Mouse (Mus musculus): ENCODE measurements at regions not wholly inside any gene's neighbourhood (a gene's known extent, or its start where the extent isn't known, plus 50 kb on each side); places are given as distances from the start of the nearest gene placed in this dataset.

GRCm38 (mm10) chr1:56453756-56454155 lies 183.5 kb downstream of the Hsfy2 start:
- Histone ChIP-seq H3K4me1 (ENCODE audit: control insufficient read depth, insufficient read depth, low read length) (no peaks in the 10 kb centered on the region), H3K36me3 (ENCODE audit: control insufficient read depth, insufficient read depth, low read length) (no peaks in the 10 kb centered on the region), H3K4me3 (ENCODE audit: low read depth, low read length) (no peak overlapping the region), H3K27me3 (ENCODE audit: control insufficient read depth, insufficient read depth, low read depth, low read length) (no peaks in the 10 kb centered on the region), H3K9me3 (replicated peaks; ENCODE audit: control insufficient read depth, low read length, poor library complexity, severe bottlenecking) (no peaks in the 10 kb centered on the region), H3K4me2 (ENCODE audit: low read length) (no peak overlapping the region), H3K9ac (ENCODE audit: low read depth, low read length) (no peak overlapping the region), H3K27ac (ENCODE audit: low read length) (no peak overlapping the region)
- no peak for ATAC-seq
- 81% methylated on average over 3 of the region's 3 CpGs for WGBS

GRCm38 (mm10) chr1:56442835-56443234 lies 194.4 kb downstream of the Hsfy2 start:
- no peaks in the 10 kb centered on the region for H3K27me3 ChIP-seq (ENCODE audit: control insufficient read depth, insufficient read depth, low read depth, low read length)
- no peak overlapping the region for H3K4me2 ChIP-seq (ENCODE audit: low read length)
- no peak overlapping the region for H3K4me3 ChIP-seq (ENCODE audit: low read depth, low read length)
- no peak for ATAC-seq
- no peaks in the 10 kb centered on the region for H3K36me3 ChIP-seq (ENCODE audit: control insufficient read depth, insufficient read depth, low read length)
- WGBS = 71% methylated on average over 1 of the region's 1 CpGs
- H3K9me3 ChIP-seq (replicated peaks; ENCODE audit: control insufficient read depth, low read length, poor library complexity, severe bottlenecking) = no peaks in the 10 kb centered on the region
- no peak overlapping the region for H3K9ac ChIP-seq (ENCODE audit: low read depth, low read length)
- H3K27ac ChIP-seq (ENCODE audit: low read length) = no peak overlapping the region
- no peaks in the 10 kb centered on the region for H3K4me1 ChIP-seq (ENCODE audit: control insufficient read depth, insufficient read depth, low read length)

- no peak overlapping the region for H3K4me3 ChIP-seq (ENCODE audit: low read depth, low read length)
- no peak overlapping the region for H3K9ac ChIP-seq (ENCODE audit: low read depth, low read length)
- no peak for ATAC-seq
- H3K4me2 ChIP-seq (ENCODE audit: low read length) = no peak overlapping the region
- WGBS = 89% methylated on average over 1 of the region's 1 CpGs
- H3K27ac ChIP-seq (ENCODE audit: low read length) = no peak overlapping the region
- H3K4me1 ChIP-seq (ENCODE audit: control insufficient read depth, insufficient read depth, low read length) = no peaks in the 10 kb centered on the region
- H3K9me3 ChIP-seq (replicated peaks; ENCODE audit: control insufficient read depth, low read length, poor library complexity, severe bottlenecking) = no peaks in the 10 kb centered on the region
- no peaks in the 10 kb centered on the region for H3K36me3 ChIP-seq (ENCODE audit: control insufficient read depth, insufficient read depth, low read length)
- no peaks in the 10 kb centered on the region for H3K27me3 ChIP-seq (ENCODE audit: control insufficient read depth, insufficient read depth, low read depth, low read length)
Observed at GRCm38 (mm10) chr1:56406786-56407185, 230.4 kb downstream of the Hsfy2 start.

GRCm38 (mm10) chr1:56403351-56403750 lies 233.9 kb downstream of the Hsfy2 start:
- H3K4me3 ChIP-seq (ENCODE audit: low read depth, low read length) = no peak overlapping the region
- 93% methylated on average over 2 of the region's 2 CpGs for WGBS
- no peak overlapping the region for H3K9ac ChIP-seq (ENCODE audit: low read depth, low read length)
- no peaks in the 10 kb centered on the region for H3K36me3 ChIP-seq (ENCODE audit: control insufficient read depth, insufficient read depth, low read length)
- H3K4me1 ChIP-seq (ENCODE audit: control insufficient read depth, insufficient read depth, low read length) = no peaks in the 10 kb centered on the region
- H3K9me3 ChIP-seq (replicated peaks; ENCODE audit: control insufficient read depth, low read length, poor library complexity, severe bottlenecking) = no peaks in the 10 kb centered on the region
- no peaks in the 10 kb centered on the region for H3K27me3 ChIP-seq (ENCODE audit: control insufficient read depth, insufficient read depth, low read depth, low read length)
- no peak for ATAC-seq
- no peak overlapping the region for H3K27ac ChIP-seq (ENCODE audit: low read length)
- no peak overlapping the region for H3K4me2 ChIP-seq (ENCODE audit: low read length)

- Histone ChIP-seq H3K9ac (ENCODE audit: low read depth, low read length) (no peak overlapping the region), H3K27me3 (ENCODE audit: control insufficient read depth, insufficient read depth, low read depth, low read length) (no peaks in the 10 kb centered on the region), H3K27ac (ENCODE audit: low read length) (no peak overlapping the region), H3K4me1 (ENCODE audit: control insufficient read depth, insufficient read depth, low read length) (no peaks in the 10 kb centered on the region), H3K36me3 (ENCODE audit: control insufficient read depth, insufficient read depth, low read length) (no peaks in the 10 kb centered on the region), H3K9me3 (replicated peaks; ENCODE audit: control insufficient read depth, low read length, poor library complexity, severe bottlenecking) (no peaks in the 10 kb centered on the region), H3K4me2 (ENCODE audit: low read length) (no peak overlapping the region), H3K4me3 (ENCODE audit: low read depth, low read length) (no peak overlapping the region)
- no peak for ATAC-seq
- WGBS = 87% methylated on average over 6 of the region's 6 CpGs
Observed at GRCm38 (mm10) chr1:56395832-56396231, 241.4 kb downstream of the Hsfy2 start.

- H3K9me3 ChIP-seq (replicated peaks; ENCODE audit: control insufficient read depth, low read length, poor library complexity, severe bottlenecking) = no peaks in the 10 kb centered on the region
Observed at GRCm38 (mm10) chr1:56387086-56387485, 250.1 kb downstream of the Hsfy2 start.

GRCm38 (mm10) chr1:56366319-56366718 lies 270.9 kb downstream of the Hsfy2 start:
- Histone ChIP-seq H3K27ac (ENCODE audit: low read length) (no peak overlapping the region), H3K4me3 (ENCODE audit: low read depth, low read length) (no peak overlapping the region), H3K36me3 (ENCODE audit: control insufficient read depth, insufficient read depth, low read length) (no peaks in the 10 kb centered on the region), H3K4me1 (ENCODE audit: control insufficient read depth, insufficient read depth, low read length) (no peaks in the 10 kb centered on the region), H3K4me2 (ENCODE audit: low read length) (no peak overlapping the region), H3K27me3 (ENCODE audit: control insufficient read depth, insufficient read depth, low read depth, low read length) (no peaks in the 10 kb centered on the region), H3K9me3 (replicated peaks; ENCODE audit: control insufficient read depth, low read length, poor library complexity, severe bottlenecking) (no peaks in the 10 kb centered on the region), H3K9ac (ENCODE audit: low read depth, low read length) (no peak overlapping the region)
- no peak for ATAC-seq
- 86% methylated on average over 2 of the region's 2 CpGs for WGBS

More at GRCm38 (mm10) chr1:56387086-56387485, 250.1 kb downstream of the Hsfy2 start:
- Histone ChIP-seq H3K4me1 (ENCODE audit: control insufficient read depth, insufficient read depth, low read length) (no peaks in the 10 kb centered on the region), H3K27ac (ENCODE audit: low read length) (no peak overlapping the region), H3K4me2 (ENCODE audit: low read length) (no peak overlapping the region), H3K36me3 (ENCODE audit: control insufficient read depth, insufficient read depth, low read length) (no peaks in the 10 kb centered on the region), H3K9ac (ENCODE audit: low read depth, low read length) (no peak overlapping the region), H3K4me3 (ENCODE audit: low read depth, low read length) (no peak overlapping the region), H3K27me3 (ENCODE audit: control insufficient read depth, insufficient read depth, low read depth, low read length) (no peaks in the 10 kb centered on the region)
- no peak for ATAC-seq
- 71% methylated on average over 6 of the region's 6 CpGs for WGBS

GRCm38 (mm10) chr1:56360857-56361256 lies 276.4 kb downstream of the Hsfy2 start:
- Histone ChIP-seq H3K9ac (ENCODE audit: low read depth, low read length) (no peak overlapping the region), H3K4me2 (ENCODE audit: low read length) (no peak overlapping the region), H3K27me3 (ENCODE audit: control insufficient read depth, insufficient read depth, low read depth, low read length) (no peaks in the 10 kb centered on the region), H3K9me3 (replicated peaks; ENCODE audit: control insufficient read depth, low read length, poor library complexity, severe bottlenecking) (no peaks in the 10 kb centered on the region), H3K4me1 (ENCODE audit: control insufficient read depth, insufficient read depth, low read length) (no peaks in the 10 kb centered on the region), H3K4me3 (ENCODE audit: low read depth, low read length) (no peak overlapping the region), H3K27ac (ENCODE audit: low read length) (no peak overlapping the region), H3K36me3 (ENCODE audit: control insufficient read depth, insufficient read depth, low read length) (no peaks in the 10 kb centered on the region)
- ATAC-seq = no peak
- WGBS = 60% methylated on average over 5 of the region's 5 CpGs

- Histone ChIP-seq H3K36me3 (ENCODE audit: control insufficient read depth, insufficient read depth, low read length) (no peaks in the 10 kb centered on the region), H3K27me3 (ENCODE audit: control insufficient read depth, insufficient read depth, low read depth, low read length) (no peaks in the 10 kb centered on the region), H3K4me3 (ENCODE audit: low read depth, low read length) (no peak overlapping the region), H3K9ac (ENCODE audit: low read depth, low read length) (no peak overlapping the region), H3K9me3 (replicated peaks; ENCODE audit: control insufficient read depth, low read length, poor library complexity, severe bottlenecking) (no peaks in the 10 kb centered on the region), H3K4me2 (ENCODE audit: low read length) (no peak overlapping the region), H3K27ac (ENCODE audit: low read length) (no peak overlapping the region), H3K4me1 (ENCODE audit: control insufficient read depth, insufficient read depth, low read length) (no peaks in the 10 kb centered on the region)
- ATAC-seq = no peak
- 78% methylated on average over 4 of the region's 4 CpGs for WGBS
Observed at GRCm38 (mm10) chr1:56346638-56347037, 290.6 kb downstream of the Hsfy2 start.

- no peak overlapping the region for H3K9ac ChIP-seq (ENCODE audit: low read depth, low read length)
- no peaks in the 10 kb centered on the region for H3K36me3 ChIP-seq (ENCODE audit: control insufficient read depth, insufficient read depth, low read length)
- 59% methylated on average over 6 of the region's 6 CpGs for WGBS
- no peaks in the 10 kb centered on the region for H3K27me3 ChIP-seq (ENCODE audit: control insufficient read depth, insufficient read depth, low read depth, low read length)
- H3K27ac ChIP-seq (ENCODE audit: low read length) = no peak overlapping the region
- H3K9me3 ChIP-seq (replicated peaks; ENCODE audit: control insufficient read depth, low read length, poor library complexity, severe bottlenecking) = no peaks in the 10 kb centered on the region
- no peak overlapping the region for H3K4me2 ChIP-seq (ENCODE audit: low read length)
- no peaks in the 10 kb centered on the region for H3K4me1 ChIP-seq (ENCODE audit: control insufficient read depth, insufficient read depth, low read length)
- peak; percentile 78; the same call in 1 of the 2 replicates for ATAC-seq
- no peak overlapping the region for H3K4me3 ChIP-seq (ENCODE audit: low read depth, low read length)
Observed at GRCm38 (mm10) chr1:56344952-56345351, 292.3 kb downstream of the Hsfy2 start.
